Mouse (Mus musculus) olfactory bulb, adult 2 months (tissue): Measurements from ENCODE around the gene Gp1bb.

Experiments used
- CTCF ChIP-seq: fragments of 200-500 bp; IDR thresholded peaks from 2 replicates; pipeline ENCODE4 v1.5.1; 2012; ENCODE audit warnings: low read depth, mild to moderate bottlenecking, low read length, moderate library complexity; ENCODE audit not compliant: insufficient read depth
- POLR2A ChIP-seq: fragments of 200-500 bp; IDR thresholded peaks from 2 replicates; pipeline ENCODE4 v1.6.1; 2012; ENCODE audit warnings: mild to moderate bottlenecking, low read depth, low read length, moderate library complexity; ENCODE audit not compliant: insufficient read depth

DNA sequence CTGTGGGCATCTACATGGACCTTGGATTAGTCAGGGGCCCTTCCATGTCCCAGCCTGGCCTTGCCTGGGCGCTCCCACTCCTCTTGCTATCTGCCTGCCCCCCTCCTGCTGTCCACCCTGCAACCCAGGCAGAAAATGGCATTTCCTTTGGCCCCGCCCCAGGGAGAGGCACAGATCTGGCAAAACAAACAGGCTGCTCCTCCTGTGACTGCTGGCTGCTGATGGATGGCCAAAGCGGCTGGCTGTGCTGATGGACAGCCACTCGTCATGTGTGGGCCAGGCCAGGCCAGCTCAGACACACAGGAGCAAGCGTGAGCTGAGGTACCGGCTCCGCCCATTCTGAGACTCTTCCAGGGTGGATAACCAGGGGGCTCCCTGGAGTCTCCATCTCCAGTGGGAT, 20.8 kb downstream of the Gp1bb start:
- TF ChIP-seq CTCF = no peak
- TF ChIP-seq POLR2A = no peak
